Mouse (Mus musculus) embryonic stem cell, embryonic (primary cell): ENCODE measurements around the gene Fpr-rs4.
"Not testable (repeated sequence)": the region's sequence is repeated elsewhere in the genome, so short reads cannot be mapped to it uniquely, and the experiment has no call there.

Source experiments
- CTCF ChIA-PET, 4 experiments: fragments of 300-600 bp in 2 of 4; fragments of 350-600 bp in 2 of 4; sonication (Branson Sonifier 250); formaldehyde crosslinking; loops; one replicate each; lab custom pipeline; 2022; ENCODE audit warnings: inconsistent platforms in 2 of 4; lab: Charles Lee
- POLR2A ChIA-PET, 4 experiments: fragments of 300-600 bp in 2 of 4; fragments of 350-600 bp in 2 of 4; sonication (Branson Sonifier 250); formaldehyde crosslinking; loops; one replicate each; lab custom pipeline; 2022; ENCODE audit warnings: antibody characterized with exemption in 4 of 4, inconsistent platforms in 1 of 4; lab: Charles Lee

The Fpr-rs4 gene

DNA sequence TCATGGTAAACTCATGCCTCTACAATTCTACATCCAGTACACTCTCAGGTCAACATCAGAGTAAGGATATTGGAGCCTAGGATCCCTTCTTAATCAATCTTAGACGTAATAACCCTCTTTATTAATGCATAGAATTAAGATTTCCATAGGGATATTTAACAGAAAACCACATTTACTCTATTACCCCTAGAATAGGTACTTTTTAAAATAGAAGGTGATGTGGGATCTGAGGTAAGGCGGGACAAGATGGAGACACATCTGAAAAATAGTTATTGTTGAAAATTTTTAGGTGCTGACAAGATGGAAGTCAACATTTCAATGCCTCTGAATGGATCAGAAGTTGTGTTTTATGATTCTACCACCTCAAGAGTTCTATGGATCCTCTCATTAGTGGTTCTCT, at the start of gene Fpr-rs4:
Gene Fpr-rs4 (plus strand): TSS at position 301 of the 400 bp plus-strand sequence.
- ChIA-PET CTCF (no interaction called here), POLR2A (no interaction called here)

DNA sequence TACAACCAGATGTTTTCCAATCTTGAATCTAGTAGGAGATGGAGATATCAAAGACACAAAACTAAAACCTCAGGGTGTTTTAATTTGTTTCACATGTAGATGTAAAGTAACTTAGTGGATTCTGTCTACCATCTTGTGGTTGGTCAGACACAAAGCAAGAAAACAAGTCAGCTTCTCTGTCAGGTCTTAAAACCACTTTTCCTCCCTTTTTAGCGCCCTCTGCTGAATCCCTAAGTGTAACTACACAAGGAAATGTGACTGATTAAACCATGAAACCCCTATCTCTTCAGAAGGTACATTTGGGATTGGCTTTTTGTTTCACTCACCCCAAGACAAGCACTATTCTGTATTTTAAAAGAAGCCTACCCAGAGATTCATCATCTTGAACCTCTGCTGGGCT, 48.1 kb upstream of the Fpr-rs4 start:
- POLR2A ChIA-PET, result no interaction called here
- CTCF ChIA-PET, result no interaction called here

DNA sequence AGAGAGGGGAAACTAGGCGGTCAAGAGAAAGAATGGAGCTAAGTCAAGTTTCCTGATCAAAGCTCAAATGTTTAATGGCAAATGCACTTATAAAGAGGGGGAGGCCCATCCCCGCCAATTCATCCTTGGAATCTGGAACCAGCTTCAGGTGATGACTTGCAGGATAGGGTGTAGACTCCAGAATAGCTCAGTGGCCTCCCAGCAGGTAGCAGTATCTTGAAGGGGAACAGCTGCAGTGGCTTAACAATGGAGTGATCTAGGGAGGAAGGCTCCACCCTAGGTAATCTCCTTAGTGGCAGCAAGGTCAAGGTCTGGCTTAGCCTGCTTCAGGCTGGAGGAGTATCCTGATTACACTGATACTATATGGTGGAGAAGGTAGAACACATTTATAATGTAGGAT, 40.3 kb upstream of the Fpr-rs4 start:
- CTCF ChIA-PET, POLR2A ChIA-PET: not testable (repeated sequence)

DNA sequence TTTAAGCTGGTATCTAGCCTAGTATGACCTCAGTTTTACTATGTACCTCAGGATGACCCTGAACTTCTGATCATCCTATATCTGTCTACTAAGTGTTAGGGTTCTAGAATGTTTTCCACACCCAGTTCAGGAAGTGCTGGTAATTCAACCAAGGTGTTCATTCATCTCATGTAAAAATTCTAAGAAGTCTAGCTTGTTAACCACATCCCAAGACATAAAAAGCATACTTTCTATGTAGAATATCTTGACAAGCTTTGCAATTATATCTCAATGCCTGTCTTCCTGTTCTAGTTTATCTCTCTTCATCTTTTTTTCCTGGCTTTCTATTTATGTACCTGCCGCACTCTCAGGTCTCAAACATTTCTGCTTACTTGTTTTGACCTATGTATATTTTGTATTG, 16.8 kb upstream of the Fpr-rs4 start:
- ChIA-PET POLR2A (no interaction called here), CTCF (no interaction called here)

DNA sequence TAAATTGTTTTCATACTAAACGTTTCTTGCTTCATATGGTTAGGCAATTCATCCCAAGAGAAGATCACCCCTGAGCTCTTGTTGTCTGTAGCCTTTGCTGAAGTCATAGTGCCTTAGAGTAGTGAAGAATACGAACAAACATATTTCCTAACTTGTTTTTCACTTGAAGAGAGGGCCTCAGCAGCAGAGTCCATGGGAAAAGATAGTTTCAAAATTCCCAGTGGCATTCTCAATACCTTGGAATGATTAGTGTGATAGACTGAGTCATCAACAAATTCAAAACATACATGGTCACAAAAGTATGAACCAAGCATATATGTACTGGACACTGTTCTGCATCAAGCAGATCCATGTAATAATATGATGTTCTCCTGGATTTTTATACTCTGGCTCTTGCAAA, 27.6 kb downstream of the Fpr-rs4 start, which contains the start of gene Vmn2r124:
Gene Vmn2r124 (plus strand): TSS at position 301 of the 400 bp plus-strand sequence.
- ChIA-PET POLR2A (no interaction called here), CTCF (no interaction called here)
